Mouse (Mus musculus) kidney, embryonic 16.5 days (tissue): ENCODE data around the gene Prap1. TPM values are rescaled to one million over a fixed set of nuclear protein-coding genes. Genes with fewer than 3 reads are reported as not detected.
A peak's percentile ranks its signal among the peaks of the same experiment; 100 is the strongest.

Experiments
- ATAC-seq: fragments of 200-750 bp; cut with Nextera tagmentation; 2 replicates; pipeline ENCODE4 v1.8.0; 2017; ENCODE audit warnings: moderate TSS enrichment; ENCODE audit not compliant: low FRiP score, low TSS enrichment
- H3K27ac ChIP-seq: fragments of 300-500 bp; sonication (generic); 2 replicates; pipeline ENCODE4 v1.5.1; 2014; ENCODE audit warnings: low read length
- H3K27me3 ChIP-seq: fragments of 300-500 bp; sonication (generic); 2 replicates; pipeline ENCODE4 v1.6.1; 2014; ENCODE audit warnings: low read length, control low read depth, mixed read lengths; ENCODE audit not compliant: insufficient read depth
- H3K36me3 ChIP-seq: fragments of 300-500 bp; sonication (generic); 2 replicates; pipeline ENCODE4 v1.6.1; 2014; ENCODE audit warnings: low read length, control low read depth, mixed read lengths; ENCODE audit not compliant: insufficient read depth
- H3K4me1 ChIP-seq: fragments of 300-500 bp; sonication (generic); 2 replicates; pipeline ENCODE4 v1.6.1; 2014; ENCODE audit warnings: low read length, control low read depth, mixed read lengths; ENCODE audit not compliant: insufficient read depth
- H3K4me2 ChIP-seq: fragments of 300-500 bp; sonication (generic); replicated peaks from 2 replicates; pipeline ENCODE4 v1.6.1; 2014; ENCODE audit warnings: low read depth, low read length
- H3K4me3 ChIP-seq: fragments of 300-500 bp; sonication (generic); 2 replicates; pipeline ENCODE4 v1.5.1; 2014; ENCODE audit warnings: mild to moderate bottlenecking, low read length
- H3K9ac ChIP-seq: fragments of 300-500 bp; sonication (generic); replicated peaks from 2 replicates; pipeline ENCODE4 v1.6.1; 2014; ENCODE audit warnings: low read length
- H3K9me3 ChIP-seq: fragments of 300-500 bp; sonication (generic); 2 replicates; pipeline ENCODE4 v1.6.1; 2016; ENCODE audit warnings: low read length, control low read depth
- WGBS: fragments of 180-500 bp; shearing (Covaris S2); extraction: QIAGEN DNeasy Blood & Tissue Kit; methylation state at CpG from one replicate; pipeline ENCODE4 v1.1.7; 2014; 5-methylcytosine and 5-hydroxymethylcytosine counted together
- polyA plus RNA-seq: library from polyadenylated mRNA; unstranded; fragments of >200 nt; fragmentation: Nextera tagmentation; extraction: Ambion mirVana; gene quantifications from 2 replicates; pipeline ENCODE4 v1.2.1, GENCODE M21; 2015

Prap1 gene
- polyA plus RNA-seq, 1 experiment from 2014 or later, result 0.27 TPM

- WGBS, result 87% methylated on average over 4 of the region's 4 CpGs
These were observed 10.8 kb downstream of the Prap1 start for GRCm38 (mm10) chr7:140104009-140104408.

GRCm38 (mm10) chr7:140111943-140112342 is 18.7 kb downstream of the Prap1 start:
- H3K9me3 ChIP-seq, result no peaks in the 10 kb centered on the region
- H3K36me3 ChIP-seq, result peaks cover 55% of the 10 kb centered on the region
- ATAC-seq, result no peak
- H3K27ac ChIP-seq, result no peak overlapping the region
- peaks cover under 1% of the 10 kb centered on the region; the same call in 1 of the 2 replicates for H3K4me1 ChIP-seq
- H3K27me3 ChIP-seq, result no peaks in the 10 kb centered on the region
- no peak overlapping the region for H3K4me3 ChIP-seq
- no peak overlapping the region for H3K9ac ChIP-seq
- no peak overlapping the region for H3K4me2 ChIP-seq
- WGBS, result 64% methylated on average over 3 of the region's 3 CpGs

More at GRCm38 (mm10) chr7:140104009-140104408, 10.8 kb downstream of the Prap1 start:
- Histone ChIP-seq H3K9me3 (no peaks in the 10 kb centered on the region), H3K4me1 (peaks cover 12% of the 10 kb centered on the region), H3K9ac (no peak overlapping the region), H3K27me3 (no peaks in the 10 kb centered on the region), H3K27ac (no peak overlapping the region), H3K4me3 (no peak overlapping the region), H3K36me3 (peaks cover 33% of the 10 kb centered on the region), H3K4me2 (no peak overlapping the region)
- ATAC-seq, result no peak

GRCm38 (mm10) chr7:140115583-140116328 is 22.6 kb downstream of the Prap1 start, which contains the start of gene Paox:
TSS of gene Paox (plus strand) at chr7:140115799.
- 1% methylated on average over 23 of the region's 23 CpGs for WGBS
- peak within 1 kb of the TSS; percentile 91 for H3K27ac ChIP-seq
- ATAC-seq, result peak; percentile 83
- H3K4me1 ChIP-seq, result peaks cover 3% of the 10 kb centered on the region; the same call in 1 of the 2 replicates
- no peaks in the 10 kb centered on the region for H3K9me3 ChIP-seq
- H3K4me3 ChIP-seq, result peak within 1 kb of the TSS; percentile 88
- no peaks in the 10 kb centered on the region for H3K27me3 ChIP-seq
- H3K9ac ChIP-seq, result peak within 1 kb of the TSS; percentile 91
- H3K4me2 ChIP-seq, result peak within 1 kb of the TSS; percentile 96
- H3K36me3 ChIP-seq, result peaks cover 19% of the 10 kb centered on the region

GRCm38 (mm10) chr7:140116329-140117054 is 23.3 kb downstream of the Prap1 start, which contains the start of gene Echs1:
TSS of gene Echs1 (minus strand) at chr7:140116476.
- Histone ChIP-seq H3K27me3 (no peaks in the 10 kb centered on the region), H3K36me3 (peaks cover 12% of the 10 kb centered on the region), H3K4me1 (peaks cover 3% of the 10 kb centered on the region; the same call in 1 of the 2 replicates), H3K4me2 (peak within 1 kb of the TSS; percentile 96), H3K4me3 (peak within 1 kb of the TSS; percentile 88), H3K9me3 (no peaks in the 10 kb centered on the region), H3K9ac (peak within 1 kb of the TSS; percentile 91), H3K27ac (peak within 1 kb of the TSS; percentile 91)
- peak; percentile 97 for ATAC-seq
- 4% methylated on average over 28 of the region's 28 CpGs for WGBS

GRCm38 (mm10) chr7:140120484-140120883 is 27.3 kb downstream of the Prap1 start:
- no peak for ATAC-seq
- no peaks in the 10 kb centered on the region for H3K36me3 ChIP-seq
- H3K27me3 ChIP-seq, result no peaks in the 10 kb centered on the region
- no peaks in the 10 kb centered on the region for H3K9me3 ChIP-seq
- no peak overlapping the region for H3K9ac ChIP-seq
- peaks cover 7% of the 10 kb centered on the region for H3K4me1 ChIP-seq
- 88% methylated on average over 2 of the region's 2 CpGs for WGBS
- no peak overlapping the region for H3K27ac ChIP-seq
- H3K4me2 ChIP-seq, result no peak overlapping the region
- no peak overlapping the region for H3K4me3 ChIP-seq

- Histone ChIP-seq H3K9me3 (no peaks in the 10 kb centered on the region), H3K4me3 (no peak overlapping the region), H3K4me2 (no peak overlapping the region), H3K27ac (no peak overlapping the region), H3K36me3 (no peaks in the 10 kb centered on the region), H3K9ac (no peak overlapping the region), H3K27me3 (no peaks in the 10 kb centered on the region), H3K4me1 (peaks cover 10% of the 10 kb centered on the region)
- no peak for ATAC-seq
- WGBS, result 80% methylated on average over 13 of the region's 13 CpGs
These were observed 28.2 kb downstream of the Prap1 start for GRCm38 (mm10) chr7:140121338-140121910.

- no peak overlapping the region for H3K4me3 ChIP-seq
- no peak overlapping the region for H3K4me2 ChIP-seq
- no peaks in the 10 kb centered on the region for H3K9me3 ChIP-seq
- peaks cover 10% of the 10 kb centered on the region for H3K4me1 ChIP-seq
- ATAC-seq, result no peak
- no peak overlapping the region for H3K9ac ChIP-seq
- H3K27me3 ChIP-seq, result no peaks in the 10 kb centered on the region
- H3K36me3 ChIP-seq, result no peaks in the 10 kb centered on the region
- WGBS, result 34% methylated on average over 4 of the region's 4 CpGs
- H3K27ac ChIP-seq, result no peak overlapping the region
These were observed 29.6 kb downstream of the Prap1 start for GRCm38 (mm10) chr7:140122765-140123164.

- WGBS, result 96% methylated on average over 1 of the region's 1 CpGs
- H3K27me3 ChIP-seq, result no peaks in the 10 kb centered on the region
- no peak overlapping the region for H3K4me2 ChIP-seq
These were observed 31.2 kb downstream of the Prap1 start for GRCm38 (mm10) chr7:140124382-140124781.

GRCm38 (mm10) chr7:140125278-140126021 is 32.3 kb downstream of the Prap1 start:
- H3K4me1 ChIP-seq, result peaks cover 10% of the 10 kb centered on the region
- H3K36me3 ChIP-seq, result peaks cover 11% of the 10 kb centered on the region
- H3K4me2 ChIP-seq, result peak overlapping the region; percentile 88
- peak overlapping the region; percentile 95 for H3K9ac ChIP-seq
- WGBS, result 1% methylated on average over 40 of the region's 40 CpGs
- no peaks in the 10 kb centered on the region for H3K9me3 ChIP-seq
- H3K27me3 ChIP-seq, result no peaks in the 10 kb centered on the region
- H3K4me3 ChIP-seq, result peak overlapping the region; percentile 90
- peak; percentile 98 for ATAC-seq
- H3K27ac ChIP-seq, result peak overlapping the region; percentile 73; the same call in 1 of the 2 replicates

More at GRCm38 (mm10) chr7:140124382-140124781, 31.2 kb downstream of the Prap1 start:
- Histone ChIP-seq H3K27ac (no peak overlapping the region), H3K9ac (no peak overlapping the region), H3K4me1 (peaks cover 10% of the 10 kb centered on the region), H3K9me3 (no peaks in the 10 kb centered on the region), H3K4me3 (no peak overlapping the region), H3K36me3 (peaks cover 2% of the 10 kb centered on the region; the same call in 1 of the 2 replicates)
- no peak for ATAC-seq
